Mouse (Mus musculus) T-helper 2 cell (primary cell): ENCODE measurements around the gene Dysf.

Experiments used
- in situ Hi-C: fragments of 300-600 bp; cut with MboI, MseI; formaldehyde crosslinking; loops from one replicate; pipeline ENCODE4 v1.15.1; 2025; ENCODE audit warnings: high pct_unique_total_duplicates

Dysf gene

DNA sequence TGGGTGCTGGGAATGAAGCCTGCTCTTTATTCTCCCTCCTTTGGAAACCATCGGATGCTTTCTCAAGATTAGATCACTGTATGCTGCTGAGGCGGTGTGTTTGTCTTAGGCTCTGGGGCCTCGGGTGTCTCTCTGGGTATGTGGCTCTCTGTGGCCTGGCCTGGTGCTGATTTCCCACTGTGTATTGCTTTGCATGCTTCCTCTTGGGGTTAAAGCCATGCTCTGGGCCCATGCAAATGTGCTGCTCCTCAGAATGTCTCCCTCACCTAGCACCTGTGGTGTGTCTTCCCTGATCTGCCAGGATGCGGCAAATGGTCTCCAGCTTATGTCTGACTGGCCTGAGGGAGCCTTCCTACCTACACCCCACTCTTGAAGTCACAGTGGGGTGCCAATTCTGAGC is 41.8 kb downstream of the Dysf start:
- in situ Hi-C loops = loop anchor here (5.0 kb wide), 1 partner anchor 48 kb away; no protein-coding TSS in a partner anchor

GRCm38 (mm10) chr6:84051032-84051431 is 42.6 kb downstream of the Dysf start:
- in situ Hi-C loops = loop anchor here (5.0 kb wide), 1 partner anchor 49 kb away; no protein-coding TSS in a partner anchor

DNA sequence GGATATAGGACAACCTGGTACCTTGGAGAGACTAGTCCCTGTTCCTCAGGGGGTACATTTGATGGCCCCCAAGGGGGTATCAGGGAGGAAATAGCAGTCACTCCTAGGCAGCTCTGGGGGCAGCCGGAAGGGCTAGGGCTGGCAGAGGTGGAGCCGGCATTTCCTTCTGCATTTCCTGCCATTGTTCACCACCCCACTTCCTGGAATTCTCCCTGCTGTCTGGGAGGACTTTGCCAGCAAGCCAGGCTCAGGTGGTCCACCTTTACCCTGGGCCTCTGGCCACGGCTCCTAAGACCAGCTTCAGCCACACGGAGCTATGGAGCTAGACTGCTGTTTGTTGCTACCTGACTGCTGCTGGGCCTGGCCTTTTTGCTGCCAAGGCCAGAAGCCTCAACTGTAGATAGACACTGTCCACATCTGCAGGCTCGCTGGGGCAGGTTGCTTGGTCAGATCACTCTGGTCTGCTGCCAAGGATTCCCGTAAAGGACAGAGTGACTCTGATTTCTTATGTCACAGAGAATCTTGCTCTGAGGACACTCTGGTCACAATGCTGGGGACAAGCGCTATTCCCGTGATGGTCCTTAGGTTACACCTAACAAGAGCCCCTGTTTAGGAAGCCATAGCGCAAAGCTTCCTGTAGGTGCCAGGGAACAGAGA is 45.6 kb downstream of the Dysf start:
- in situ Hi-C loops = loop anchor here (5.0 kb wide), 1 partner anchor 52 kb away; no protein-coding TSS in a partner anchor

- in situ Hi-C loops = no loop called here
Measured at GRCm38 (mm10) chr6:84055619-84056018, 47.2 kb downstream of the Dysf start.

GRCm38 (mm10) chr6:84057216-84057615 is 48.8 kb downstream of the Dysf start:
- in situ Hi-C loops = no loop called here

GRCm38 (mm10) chr6:84058671-84059141 is 50.3 kb downstream of the Dysf start:
- in situ Hi-C loops = no loop called here

- in situ Hi-C loops = no loop called here
Measured at GRCm38 (mm10) chr6:84059771-84060414, 51.5 kb downstream of the Dysf start.

DNA sequence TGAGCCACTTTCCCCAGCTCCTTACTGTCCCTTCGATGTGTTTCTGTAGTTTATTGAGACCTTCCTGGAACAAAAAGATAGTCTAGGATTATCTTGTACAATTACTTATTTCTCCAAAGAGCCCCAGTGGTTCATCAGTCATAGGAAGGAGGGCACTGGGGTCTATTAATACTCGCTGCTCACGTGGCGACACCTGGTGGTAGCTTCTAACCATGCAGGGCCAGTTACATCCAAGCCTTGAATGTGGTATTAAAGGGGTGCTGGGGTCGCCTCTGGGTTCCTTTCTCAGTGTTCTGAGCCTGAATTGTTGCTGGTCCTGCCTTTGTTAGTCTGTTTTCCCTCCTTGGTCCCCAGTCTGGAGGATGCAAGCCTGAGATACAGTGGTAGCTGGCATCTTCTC is 52.9 kb downstream of the Dysf start:
- in situ Hi-C loops = no loop called here

DNA sequence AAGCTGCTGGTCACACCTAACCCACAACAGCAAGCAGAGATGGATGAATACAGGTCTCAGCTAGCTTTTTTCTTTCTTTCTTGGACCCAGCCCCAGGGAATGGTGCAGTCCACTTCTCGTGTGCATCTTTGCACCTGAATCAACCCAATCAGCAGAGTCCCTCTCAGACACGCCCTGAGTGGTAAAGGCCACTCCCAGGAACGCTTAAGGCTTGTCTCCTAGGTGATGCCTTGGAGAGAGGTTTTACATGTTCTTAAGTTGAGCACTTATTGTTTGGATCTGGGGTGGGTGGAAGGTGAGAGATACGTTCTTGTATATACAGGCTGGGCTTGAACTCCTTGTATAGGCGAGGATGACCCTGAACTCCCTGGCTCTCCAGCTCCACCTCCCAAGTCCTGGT is 54.2 kb downstream of the Dysf start:
- in situ Hi-C loops = no loop called here

DNA sequence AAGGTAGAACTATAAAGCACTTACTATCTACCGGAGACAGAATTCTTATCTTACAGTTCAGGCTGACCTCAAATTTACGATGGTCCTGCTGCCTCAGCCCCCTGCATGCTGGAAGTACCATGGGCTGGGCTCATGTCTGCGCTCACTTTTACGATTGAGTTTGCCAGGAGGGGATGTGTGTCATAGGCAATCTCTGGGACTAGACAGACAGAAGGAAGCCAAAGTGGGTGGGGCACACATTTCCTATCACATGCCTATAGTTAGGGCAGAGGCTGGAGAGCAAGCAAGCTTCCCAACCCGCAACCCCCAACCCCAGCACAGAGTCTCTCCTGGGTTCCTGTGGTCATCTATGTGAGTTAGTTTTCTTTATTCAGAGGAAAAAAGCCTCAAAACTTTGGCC is 59.8 kb downstream of the Dysf start:
- in situ Hi-C loops = loop anchor here (5.0 kb wide), 1 partner anchor 191 kb away; no protein-coding TSS in a partner anchor

DNA sequence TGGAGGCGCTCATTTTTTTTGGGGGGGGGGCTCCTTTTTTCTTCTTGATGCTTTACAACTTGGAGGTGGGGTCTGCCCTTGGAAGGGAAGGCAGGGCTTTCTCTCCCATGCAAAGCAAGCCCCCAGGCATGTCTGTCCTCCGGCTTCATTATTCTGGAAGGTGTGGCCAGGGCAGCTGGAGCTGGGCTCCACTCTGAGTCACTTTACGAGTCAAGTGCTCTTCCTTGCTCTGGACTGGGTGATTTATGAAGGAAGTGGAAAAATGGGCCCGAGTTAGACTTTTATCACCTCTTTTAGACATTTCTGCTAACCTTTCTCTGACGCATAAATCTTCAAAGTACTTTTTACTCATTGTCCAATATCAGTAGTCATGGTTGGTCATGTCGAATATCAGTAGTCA is 61.9 kb downstream of the Dysf start:
- in situ Hi-C loops = no loop called here

- in situ Hi-C loops = no loop called here
Measured at GRCm38 (mm10) chr6:84072574-84072973, 64.2 kb downstream of the Dysf start.

- in situ Hi-C loops = loop anchor here (25.0 kb wide), 1 partner anchor 834 kb away; no protein-coding TSS in a partner anchor
Measured at GRCm38 (mm10) chr6:84078172-84078571, 69.8 kb downstream of the Dysf start.

DNA sequence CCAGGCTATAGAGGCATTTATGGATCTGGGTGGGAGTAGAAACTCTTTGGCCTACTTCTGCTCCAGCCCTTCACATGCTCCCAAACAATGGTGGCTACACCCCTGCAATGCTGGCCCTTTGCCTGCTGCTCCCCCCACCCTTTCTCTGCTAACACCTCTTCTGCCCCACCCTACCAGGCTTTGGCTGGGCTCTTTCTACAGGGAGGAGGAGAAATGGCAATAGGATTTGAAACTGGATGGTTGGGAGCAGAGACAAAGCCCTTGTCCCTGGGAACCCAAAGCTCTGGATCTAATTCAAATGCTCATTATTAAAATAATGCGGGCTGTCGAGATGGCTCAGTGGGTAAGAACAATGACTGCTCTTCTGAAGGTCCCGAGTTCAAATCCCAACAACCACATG is 72.2 kb downstream of the Dysf start:
- in situ Hi-C loops = loop anchor here (25.0 kb wide), 1 partner anchor 832 kb away; no protein-coding TSS in a partner anchor

GRCm38 (mm10) chr6:84084757-84085156 is 76.4 kb downstream of the Dysf start:
- in situ Hi-C loops = loop anchor here (25.0 kb wide), 1 partner anchor 828 kb away; no protein-coding TSS in a partner anchor

GRCm38 (mm10) chr6:84093473-84093872 is 85.1 kb downstream of the Dysf start:
- in situ Hi-C loops = loop anchor here (25.0 kb wide), 1 partner anchor 819 kb away; no protein-coding TSS in a partner anchor

GRCm38 (mm10) chr6:84094536-84094935 is 86.1 kb downstream of the Dysf start:
- in situ Hi-C loops = loop anchor here (25.0 kb wide), 1 partner anchor 818 kb away; no protein-coding TSS in a partner anchor

DNA sequence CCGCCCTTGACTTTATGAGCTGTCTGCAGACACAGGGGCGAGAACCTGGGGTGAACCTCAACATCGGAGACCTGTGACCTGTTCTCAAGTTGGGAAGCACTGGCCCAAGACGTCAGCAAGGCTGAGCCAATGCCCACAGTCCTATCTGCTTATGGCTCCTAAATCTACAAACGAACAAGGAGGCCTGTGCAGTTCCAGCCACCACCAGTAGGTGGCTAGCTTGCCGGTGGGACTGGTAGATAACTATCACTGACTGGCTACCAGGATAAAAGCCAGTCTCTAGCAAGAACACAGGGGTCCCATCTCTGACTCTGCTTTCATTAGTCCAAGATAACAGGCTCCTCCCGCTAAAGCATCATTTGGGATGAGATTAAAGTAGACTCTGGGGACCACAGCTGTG is 86.6 kb downstream of the Dysf start:
- in situ Hi-C loops = loop anchor here (25.0 kb wide), 1 partner anchor 817 kb away; no protein-coding TSS in a partner anchor

DNA sequence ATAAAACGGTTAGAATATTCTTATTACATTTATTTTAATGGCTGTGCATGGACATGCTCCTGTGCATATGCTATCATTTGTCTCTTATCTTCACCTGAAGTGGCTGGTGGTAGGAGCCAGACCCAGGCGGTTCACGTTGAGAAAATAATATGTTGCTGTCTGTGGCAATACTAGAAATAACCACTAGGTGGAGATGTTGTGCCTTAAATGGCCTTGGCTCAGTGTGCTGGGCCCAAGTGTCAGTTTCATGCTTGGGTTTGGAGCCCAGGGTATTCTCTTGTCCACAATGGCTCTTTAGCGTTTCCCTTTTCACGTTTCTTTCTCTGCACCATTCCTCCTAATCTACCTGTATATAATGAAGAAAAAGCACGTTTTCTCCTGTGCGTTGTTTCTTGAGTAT is 87.5 kb downstream of the Dysf start:
- in situ Hi-C loops = loop anchor here (25.0 kb wide), 1 partner anchor 816 kb away; no protein-coding TSS in a partner anchor

- in situ Hi-C loops = no loop called here
Measured at GRCm38 (mm10) chr6:84102002-84102401, 93.6 kb downstream of the Dysf start.

DNA sequence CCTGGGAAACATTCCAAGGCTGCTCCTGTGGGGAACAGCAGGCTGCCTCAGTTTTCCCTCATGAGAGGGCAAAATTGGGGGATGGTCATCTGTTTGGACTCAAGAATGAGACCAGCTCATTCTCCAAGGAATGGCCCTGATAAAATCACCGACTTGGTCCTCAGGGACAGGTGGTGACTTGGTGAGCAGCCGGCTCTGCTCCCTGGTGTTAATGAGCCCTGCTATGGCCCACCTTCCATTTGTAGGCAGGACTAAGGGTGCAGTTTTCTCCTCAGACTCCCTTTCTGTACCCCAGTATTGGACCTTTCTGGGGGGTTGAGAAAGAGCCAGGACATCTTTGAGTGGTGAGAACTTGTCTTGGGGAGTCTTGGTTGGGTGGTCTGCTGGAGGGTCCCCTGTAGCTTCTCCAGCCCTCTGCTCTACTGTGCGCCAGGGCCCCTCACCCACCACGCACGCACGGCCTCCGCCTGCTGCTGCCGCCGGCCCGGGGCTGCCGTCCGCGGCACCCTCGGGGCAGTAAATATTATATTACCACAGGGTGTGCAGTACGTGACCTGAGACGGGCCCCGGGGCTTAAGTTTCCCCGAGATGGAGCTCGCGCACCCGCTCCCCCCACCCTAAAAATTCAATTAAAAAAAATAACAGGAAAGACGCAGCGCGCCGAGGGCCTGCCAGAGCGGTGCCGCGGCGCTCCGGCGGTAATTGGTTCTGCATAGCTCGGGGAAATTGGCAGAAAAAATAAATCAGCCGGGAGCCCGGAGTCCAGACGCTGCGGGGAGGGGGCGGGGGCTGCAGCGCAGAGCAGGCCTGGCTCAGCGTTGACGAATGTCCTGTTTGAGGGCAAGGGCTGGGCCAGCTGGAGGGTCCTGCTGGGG is 97.0 kb downstream of the Dysf start:
- in situ Hi-C loops = no loop called here

DNA sequence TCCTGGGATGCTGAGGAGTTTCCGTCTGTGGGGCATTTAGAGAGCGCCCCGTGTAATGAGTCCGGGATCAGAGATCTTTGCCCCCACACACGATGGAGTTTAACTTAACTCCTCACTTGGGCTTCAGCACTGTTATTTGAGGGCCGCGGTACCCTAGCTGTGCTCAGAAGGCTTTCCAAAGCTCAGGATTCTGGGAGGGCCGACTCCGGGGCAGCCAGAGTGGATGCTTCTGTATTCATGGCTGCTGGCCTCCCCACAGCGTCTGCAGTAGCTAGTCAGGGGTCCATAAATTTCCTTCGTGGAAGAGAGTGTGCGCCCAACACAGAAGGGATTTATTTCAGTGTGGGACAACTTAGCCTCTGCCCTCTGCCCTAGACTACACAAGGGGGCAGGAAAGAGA is 97.7 kb downstream of the Dysf start:
- in situ Hi-C loops = no loop called here
